Mouse (Mus musculus) frontal cortex, adult (tissue): ENCODE results near the gene Gmppa.

Experiments used
- ATAC-seq: cut with Nextera tagmentation; 2 replicates; pipeline ENCODE4 v1.9.2; 2017; ENCODE audit warnings: mild to moderate bottlenecking, moderate library complexity, mixed read lengths; ENCODE audit not compliant: low TSS enrichment

The Gmppa gene

DNA sequence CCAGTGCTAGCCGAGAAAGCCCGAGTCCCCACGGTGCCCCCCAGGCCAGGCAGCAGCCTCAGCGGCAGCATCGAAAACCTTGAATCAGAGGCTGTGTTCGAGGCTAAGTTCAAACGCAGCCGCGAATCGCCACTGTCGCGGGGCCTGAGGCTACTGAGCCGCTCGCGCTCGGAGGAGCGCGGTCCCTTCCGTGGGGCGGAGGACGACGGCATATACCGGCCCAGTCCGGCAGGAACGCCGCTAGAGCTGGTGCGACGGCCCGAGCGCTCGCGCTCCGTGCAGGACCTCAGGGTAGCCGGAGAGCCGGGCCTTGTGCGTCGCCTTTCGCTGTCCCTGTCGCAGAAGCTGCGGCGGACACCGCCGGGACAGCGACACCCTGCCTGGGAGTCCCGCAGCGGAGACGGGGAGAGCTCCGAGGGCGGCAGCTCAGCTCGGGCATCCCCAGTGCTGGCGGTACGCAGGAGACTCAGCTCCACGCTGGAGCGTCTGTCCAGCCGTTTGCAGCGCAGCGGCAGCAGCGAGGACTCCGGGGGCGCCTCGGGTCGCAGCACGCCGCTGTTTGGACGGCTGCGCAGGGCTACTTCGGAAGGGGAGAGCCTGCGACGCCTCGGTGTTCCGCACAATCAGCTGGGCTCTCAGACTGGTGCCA lies 12.8 kb upstream of the Gmppa start:
- ATAC-seq = peak; percentile 36; the same call in 1 of the 2 replicates

DNA sequence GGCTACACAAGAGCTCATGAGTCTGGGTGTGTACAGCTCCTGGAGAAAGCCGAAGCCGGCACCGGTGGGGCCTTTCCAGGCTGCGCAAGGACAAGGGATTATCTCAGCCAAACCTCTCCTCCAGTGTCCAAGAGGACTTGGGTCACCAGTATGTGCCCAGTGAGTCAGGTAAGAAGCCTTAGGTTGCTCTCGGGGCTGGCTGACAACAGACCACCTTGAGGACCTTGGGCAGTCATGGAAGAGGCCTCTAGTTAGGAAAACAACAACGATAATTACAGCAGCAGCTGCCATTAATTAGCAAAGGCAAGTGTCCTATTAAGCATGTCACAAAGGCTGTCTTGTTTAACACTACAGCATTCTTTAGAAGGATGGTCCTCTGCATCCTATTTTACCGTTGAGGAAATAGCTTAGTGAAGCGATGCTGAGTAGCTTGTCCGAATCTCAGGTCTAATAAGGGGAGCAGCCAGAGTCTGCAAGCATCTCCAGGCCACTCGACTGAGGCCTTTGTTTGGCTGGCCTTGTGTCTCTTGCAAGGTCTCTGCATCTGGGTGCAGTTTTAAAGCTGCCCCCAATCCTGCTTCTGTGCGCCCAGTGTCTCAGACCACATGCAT lies 11.8 kb upstream of the Gmppa start:
- ATAC-seq = no peak

DNA sequence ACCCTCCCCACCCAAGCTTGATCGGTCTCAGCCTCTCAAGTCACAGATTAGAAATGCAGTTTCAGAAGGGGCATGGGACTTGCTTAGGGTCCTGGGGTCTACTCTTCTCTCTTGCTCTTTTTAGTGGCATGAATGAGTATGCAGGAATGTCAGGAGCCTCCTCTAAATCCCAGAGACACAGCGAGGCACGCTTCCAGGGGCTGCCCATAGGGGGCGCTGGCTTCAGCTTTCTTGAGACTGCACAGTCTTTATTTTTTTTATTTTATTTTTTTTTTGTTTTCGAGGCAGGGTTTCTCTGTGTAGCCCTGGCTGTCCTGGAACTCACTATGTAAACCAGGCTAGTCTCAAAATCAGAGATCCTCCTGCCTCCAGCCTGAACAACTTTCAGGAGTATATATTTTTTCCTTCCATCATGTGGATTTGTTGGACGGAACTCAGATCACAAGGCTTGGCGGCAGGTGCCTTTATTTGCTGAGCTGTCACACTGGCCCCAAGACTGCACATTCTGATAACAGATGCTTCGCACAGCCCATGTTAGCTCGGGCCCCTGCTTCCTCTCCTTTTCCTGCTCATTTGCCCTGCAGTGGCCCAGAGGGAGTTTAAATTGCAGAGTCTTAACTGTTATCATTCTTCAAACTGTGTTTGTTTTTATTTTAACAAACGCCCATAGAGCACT lies 9.8 kb upstream of the Gmppa start:
- ATAC-seq = peak; percentile 8; the same call in 1 of the 2 replicates

DNA sequence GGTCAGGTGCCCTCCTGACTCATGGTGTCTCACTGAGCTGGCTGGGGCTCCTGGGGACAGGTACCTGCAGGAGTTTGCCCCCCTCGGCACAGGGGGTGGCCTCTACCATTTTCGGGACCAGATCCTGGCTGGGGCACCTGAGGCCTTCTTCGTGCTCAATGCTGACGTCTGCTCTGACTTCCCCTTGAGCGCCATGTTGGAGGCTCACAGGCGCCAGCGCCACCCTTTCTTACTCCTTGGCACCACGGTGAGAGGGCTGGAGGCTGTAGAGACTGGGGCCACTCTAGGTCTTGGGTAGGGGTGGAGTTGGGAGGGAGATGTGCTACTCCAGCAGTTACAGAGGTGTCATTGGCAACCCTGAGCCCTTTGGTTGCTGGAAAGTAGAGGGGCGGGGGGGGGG lies 3.1 kb downstream of the Gmppa start:
- ATAC-seq = no peak

DNA sequence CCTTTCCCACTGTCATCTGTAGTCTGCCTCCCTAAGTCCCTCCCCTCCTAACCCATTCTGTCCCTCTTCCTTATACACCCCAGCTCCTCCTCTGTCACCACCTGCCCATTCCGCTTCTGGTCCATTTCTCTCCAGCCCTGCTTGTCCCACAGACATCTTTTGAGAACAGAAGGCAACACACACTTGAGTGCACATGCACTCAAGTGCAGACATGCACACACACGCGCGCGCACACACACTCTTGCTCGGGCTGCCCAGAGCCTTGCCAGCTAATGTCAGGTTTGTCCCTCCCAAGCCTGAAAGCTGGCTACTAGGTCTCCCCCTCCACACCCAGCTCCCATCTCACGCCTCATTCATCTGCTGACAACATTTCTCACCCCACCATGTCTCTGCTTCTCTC lies 4.9 kb downstream of the Gmppa start:
- no peak for ATAC-seq

DNA sequence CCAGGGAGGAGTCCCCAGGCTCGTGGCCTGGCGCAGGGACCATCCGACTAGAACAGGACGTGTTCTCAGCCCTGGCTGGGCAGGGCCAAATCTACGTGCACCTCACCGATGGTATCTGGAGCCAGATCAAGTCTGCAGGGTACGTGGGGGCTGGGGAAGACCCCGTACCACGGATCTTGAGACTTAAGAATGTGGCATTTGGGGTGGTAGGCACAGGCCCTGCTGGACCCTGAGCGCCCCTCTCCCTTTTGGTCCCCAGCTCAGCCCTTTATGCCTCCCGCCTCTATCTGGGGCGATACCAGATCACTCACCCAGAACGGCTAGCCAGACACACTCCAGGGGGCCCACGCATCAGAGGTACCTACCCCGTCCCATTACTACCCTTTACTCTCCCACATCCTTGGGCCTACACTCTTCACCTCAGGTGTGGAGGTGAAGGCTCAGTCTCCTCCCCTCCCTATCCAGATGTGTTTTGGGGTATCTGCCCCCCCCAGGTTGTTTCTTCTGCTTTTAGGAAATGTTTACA lies 5.8 kb downstream of the Gmppa start:
- ATAC-seq = no peak

DNA sequence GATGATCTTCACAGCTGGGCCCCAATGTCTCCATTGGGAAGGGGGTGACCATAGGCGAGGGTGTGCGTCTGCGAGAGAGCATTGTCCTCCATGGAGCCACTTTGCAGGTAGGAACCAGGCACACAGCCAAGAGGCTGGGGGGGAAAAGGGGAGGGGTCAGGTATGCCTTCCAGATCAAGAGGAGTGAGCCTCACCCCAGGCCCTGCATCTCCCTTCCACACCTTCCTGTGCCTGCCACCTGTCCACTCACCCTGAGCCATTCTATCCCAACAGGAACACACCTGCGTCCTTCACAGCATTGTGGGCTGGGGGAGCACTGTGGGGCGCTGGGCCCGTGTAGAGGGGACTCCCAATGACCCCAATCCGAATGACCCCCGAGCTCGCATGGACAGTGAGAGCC lies 6.4 kb downstream of the Gmppa start:
- ATAC-seq = no peak

DNA sequence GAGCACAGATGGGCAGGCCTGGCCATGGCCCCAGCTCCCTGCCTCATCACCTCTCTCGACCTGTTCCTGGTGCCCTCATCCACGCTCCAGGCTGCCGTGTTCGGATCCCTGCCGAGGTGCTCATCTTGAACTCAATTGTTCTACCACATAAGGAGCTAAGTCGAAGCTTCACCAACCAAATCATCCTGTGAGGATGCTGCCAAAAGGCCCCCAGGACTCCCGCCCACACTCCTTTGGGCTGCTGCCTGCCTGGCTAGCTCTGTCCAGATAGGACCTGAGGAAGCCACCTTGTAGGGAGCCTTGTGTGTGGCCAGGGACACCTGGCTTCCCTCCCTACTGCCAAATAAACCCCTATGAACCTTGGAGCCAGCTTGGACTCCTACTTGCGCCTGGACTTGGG lies 7.1 kb downstream of the Gmppa start:
- ATAC-seq = no peak

DNA sequence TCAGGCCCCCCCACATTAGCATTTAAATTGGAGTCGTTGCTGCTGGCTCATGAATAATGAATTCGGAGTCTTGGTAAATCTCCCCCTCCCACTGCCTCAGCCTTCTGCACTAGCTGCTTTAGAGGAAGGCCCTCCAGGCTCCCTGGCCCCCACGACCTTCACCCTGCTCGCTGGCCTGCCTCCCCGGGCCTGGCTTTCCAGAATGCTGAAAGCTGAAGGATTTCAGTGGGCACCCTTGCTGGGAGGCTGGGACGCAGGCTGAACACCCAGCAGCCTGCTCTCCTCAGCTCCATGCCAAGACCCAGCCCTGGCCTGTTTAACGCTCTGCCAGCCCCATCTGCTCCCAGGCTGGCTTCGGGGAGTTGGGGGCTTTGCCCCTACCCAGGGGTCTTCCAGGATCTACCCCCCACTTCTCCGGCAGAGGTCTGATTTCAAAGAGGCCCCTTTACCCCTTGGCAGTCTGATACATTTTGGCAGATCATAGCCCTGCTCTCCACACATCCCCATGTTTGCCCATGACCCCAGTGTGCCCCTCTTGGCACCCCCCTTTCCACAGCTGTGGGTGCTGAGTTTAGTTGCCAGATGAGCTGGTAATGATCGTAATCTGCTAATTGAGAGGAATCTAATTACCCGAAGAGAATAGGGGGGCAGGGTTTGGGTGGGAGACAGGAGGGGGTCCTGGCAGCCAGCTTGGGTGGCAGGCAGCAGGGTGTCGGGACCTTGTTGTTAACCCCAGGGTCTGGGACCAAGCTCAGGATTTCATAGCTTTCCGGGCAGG lies 7.7 kb downstream of the Gmppa start:
- no peak for ATAC-seq

DNA sequence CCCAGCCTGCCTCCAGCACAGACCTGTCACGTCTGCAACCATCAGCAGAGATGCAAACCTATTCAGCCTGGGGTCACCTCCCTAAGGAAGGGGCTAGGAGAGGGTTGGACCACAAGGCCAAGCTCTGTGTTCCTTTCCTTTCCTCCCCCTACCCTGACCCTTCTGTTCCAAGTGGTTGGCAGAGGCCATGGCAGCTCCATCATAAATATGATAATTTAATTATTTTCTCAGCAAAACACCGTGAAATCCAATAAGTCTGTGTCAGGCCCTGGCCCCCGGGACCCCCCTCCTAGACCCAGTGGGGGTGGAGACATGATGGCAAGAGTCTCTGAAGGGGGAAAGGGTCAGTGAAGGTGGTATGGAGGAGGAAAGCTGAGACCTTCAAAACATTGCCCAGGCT lies 8.5 kb downstream of the Gmppa start:
- ATAC-seq = no peak

DNA sequence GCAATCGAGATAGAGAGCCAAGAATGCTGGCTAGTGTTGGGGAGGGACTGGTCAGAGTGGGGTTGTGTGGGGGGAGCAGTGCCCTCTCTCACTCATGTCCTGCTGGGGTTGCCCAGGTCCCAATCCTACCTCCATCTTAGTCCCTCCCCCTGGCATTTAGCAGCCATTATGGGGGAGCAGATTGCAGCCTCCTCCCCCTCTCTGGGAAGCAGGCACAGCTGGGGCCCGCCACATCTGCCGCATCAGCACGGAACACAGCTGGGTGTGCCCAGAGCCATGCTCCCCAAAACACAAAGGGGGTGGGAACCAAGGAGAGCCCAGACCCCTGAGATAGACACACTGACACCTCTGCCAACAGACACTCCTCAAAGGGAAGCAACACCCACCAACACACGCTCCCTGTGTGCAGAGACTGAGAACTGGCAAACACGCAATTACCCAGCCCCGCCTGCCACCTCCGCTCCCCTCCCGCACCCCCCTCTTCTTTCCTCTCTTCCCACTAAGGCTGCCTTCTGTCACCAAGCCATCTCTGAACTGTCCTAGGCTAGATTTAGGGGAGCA lies 9.5 kb downstream of the Gmppa start:
- peak; percentile 61 for ATAC-seq

DNA sequence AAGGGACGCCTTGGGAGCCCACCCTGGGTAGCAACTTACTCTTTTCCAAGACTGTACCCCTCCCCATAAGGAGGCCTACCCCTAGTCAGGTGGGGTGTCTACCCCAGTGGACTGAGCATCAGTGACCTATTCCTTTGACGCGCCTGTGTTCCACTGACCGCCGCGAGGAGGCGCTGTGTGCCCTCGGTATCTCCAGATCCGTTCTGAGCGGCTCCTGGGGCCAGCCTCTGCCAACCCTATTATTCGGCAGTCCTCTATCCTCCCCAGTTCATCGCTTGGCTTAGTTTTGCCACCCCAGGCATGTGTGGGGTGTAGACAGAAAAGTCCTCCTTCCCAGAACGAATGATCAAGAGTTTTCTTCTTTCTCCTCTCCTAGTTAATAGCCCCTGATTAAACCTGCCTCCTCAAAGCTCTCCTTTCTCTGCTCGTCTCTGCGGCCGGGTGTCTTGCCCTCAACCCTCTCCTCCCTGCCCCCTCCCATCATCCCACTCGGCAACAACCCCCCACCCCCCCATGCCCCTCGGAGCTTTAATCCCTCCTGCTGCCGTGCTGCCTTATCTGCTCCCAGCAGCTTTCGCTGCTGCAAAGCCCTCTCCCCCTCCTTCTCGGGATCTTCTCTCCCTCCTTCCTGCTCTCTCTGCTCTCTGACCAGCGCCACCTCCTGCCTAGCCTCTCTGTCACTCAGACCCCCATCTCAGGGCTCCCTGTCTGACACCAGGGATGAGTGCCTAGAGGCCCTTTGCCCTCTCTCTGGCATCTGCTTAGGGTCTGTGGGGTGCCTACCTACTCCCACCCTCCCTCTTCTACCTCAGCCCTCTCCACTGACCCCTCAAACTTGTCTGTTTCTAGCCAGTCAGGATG lies 10.3 kb downstream of the Gmppa start:
- ATAC-seq = peak; percentile 48; the same call in 1 of the 2 replicates

DNA sequence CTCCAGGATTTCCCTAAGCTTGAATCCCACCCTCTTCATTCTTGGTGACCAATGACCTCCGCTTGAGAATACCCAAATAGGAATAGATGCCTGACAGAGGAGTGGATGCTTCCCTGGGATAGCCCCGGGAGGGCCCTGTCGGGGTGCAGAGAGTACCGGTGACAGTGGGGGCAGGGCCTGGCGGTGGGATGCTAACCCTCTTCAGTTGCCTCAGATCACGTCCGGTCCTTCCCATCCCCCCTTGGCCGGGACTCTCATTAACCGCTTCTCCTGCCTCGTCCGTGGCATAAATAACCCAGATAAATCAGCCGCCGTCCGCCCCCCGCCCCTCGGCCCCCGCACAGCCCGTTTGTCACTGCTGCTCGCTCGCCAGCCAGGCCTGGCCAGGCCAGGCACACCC lies 10.9 kb downstream of the Gmppa start:
- no peak for ATAC-seq

DNA sequence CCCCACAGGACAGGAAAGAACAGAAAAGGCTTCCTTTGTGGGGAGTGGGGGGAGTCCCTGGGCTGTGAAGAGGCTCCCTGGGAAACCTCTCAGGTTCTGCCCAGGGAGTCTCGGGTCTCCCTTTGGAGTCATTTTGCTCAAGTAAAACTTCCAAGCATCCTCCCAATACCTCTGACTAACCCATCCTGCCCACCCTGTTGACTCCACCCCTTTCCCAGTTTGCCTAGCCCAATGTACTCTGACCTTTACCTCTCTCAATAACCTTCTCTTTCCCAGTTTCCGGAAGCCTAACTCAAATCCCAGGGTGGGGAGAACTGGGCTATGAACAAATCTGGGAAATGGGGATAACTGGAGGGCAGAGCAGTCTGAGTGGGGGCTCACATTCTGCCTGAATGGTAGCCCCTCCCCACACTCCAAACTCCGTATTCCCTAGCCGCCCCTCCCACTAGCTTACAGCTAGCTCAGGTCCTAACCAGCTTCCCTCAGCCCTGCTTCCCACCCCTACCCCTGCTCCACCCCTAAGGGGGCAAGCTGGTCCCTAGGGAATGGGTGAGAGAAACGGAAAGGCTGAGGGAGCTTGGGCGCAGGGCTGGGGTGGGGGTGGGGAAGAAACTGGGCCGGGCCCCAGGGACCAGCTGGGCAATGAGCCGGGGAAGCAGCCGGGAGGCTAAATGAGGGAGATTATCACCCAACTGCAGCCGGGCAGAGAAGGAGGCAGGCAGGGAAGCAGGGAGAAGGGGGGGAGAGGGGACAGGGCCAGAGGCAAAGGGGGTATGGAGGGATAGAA lies 11.7 kb downstream of the Gmppa start:
- ATAC-seq = peak; percentile 25; the same call in 1 of the 2 replicates

DNA sequence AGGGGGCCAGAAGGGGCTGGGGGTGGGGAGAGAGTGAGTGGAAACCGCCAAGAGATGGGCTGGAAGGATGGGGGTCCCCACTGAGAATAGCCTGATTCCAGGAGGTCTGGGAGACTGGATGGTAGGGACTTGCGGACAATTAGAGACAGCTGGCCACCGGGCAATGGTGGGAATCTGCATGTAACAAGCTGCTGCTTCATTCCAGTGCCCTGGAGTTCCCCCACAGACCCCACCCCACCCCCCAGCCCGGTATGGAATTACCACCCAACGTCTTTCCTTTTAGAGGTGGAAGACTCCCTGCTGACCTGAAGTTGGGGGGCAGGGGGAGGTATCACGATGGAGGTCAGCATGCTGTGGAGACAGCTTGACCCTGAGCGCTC lies 12.3 kb downstream of the Gmppa start:
- ATAC-seq = no peak

DNA sequence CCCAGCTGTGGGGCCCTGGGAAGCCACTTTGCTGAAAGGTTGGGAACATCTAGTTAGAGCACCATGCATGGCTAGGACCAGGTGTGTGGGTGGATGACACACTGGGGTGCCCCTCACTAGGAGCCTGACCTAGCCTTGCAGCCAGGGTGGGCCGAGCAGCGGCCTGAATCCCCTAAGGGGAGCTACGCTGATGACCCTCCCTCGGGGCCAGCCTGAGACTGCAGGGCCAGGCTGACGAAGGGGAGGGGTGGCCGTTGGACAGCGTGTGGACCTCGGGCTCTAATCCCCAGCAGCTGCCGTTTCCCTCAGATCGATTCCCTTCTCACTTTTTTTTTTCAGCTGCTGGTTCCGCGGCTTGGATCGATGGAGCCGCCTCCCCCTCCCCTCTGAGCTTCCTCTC lies 13.2 kb downstream of the Gmppa start:
- no peak for ATAC-seq

DNA sequence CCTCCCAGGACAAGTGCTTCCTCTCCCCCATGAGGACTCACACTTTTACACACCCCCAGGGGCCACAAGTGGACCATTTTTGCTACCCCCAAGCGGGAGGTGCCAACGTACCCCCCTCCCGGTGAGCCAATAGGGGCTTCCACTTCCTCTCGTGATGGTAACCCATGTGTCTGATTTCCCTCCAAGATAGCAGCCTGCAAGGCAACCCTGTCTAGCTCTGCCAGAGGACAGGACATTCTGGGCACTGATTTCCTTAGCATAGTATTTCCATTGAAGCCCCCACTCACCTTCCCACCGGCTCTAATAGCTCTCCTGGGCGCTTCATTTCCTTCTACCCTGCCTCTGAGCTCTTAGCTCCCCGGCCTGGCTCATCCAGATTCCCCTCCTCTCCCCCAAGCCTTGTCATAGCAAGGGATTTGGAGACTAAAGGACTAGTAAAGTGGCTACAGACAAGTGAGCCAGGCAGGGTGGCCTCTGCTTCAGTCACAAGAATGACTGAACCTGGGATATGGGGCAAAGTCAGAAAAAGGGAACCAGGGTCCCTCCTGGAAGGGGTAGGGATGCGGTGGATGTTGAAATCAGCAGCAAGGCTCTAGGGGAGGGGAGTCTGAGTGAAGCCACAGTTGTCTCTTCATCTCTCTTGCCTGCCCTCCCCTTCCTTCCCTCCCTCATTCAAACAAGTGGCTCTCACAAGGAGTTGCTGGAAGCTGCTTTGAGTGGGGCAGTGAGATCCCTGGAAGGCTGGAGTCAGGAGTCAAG lies 13.8 kb downstream of the Gmppa start:
- no peak for ATAC-seq

DNA sequence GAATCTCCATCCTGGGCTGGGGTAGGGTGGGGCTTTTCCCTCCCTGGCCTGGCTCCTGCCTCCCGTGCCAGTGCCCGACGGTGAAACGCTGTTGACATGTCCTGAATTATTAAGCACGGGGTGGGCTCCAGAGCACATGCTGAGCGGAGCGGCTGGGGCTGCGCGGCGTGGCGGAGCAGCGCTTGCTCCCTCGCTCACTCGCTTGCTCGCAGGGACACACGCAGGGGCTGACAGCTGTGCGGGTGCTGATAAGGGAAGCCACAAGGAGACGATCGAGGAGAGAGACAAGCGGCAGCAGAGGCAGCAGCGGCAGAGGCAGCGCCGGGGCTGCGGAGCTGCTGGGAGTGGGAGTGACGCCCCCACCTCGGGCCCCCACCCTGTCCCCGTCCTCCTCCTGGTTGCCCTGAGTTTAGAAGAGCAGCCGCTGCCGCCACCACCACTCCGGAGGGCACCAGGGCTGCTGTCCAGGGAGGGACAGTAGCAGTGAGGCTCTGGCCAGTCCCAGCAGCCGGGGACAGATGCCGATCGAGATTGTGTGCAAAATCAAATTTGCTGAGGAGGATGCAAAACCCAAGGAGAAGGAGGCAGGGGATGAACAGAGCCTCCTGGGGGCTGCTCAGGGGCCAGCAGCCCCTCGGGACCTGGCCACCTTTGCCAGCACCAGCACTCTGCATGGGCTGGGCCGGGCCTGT lies 14.7 kb downstream of the Gmppa start, which contains the start of gene Asic4:
TSS of gene Asic4 (plus strand) at position 123 of the 692 bp plus-strand sequence.
- no peak for ATAC-seq

DNA sequence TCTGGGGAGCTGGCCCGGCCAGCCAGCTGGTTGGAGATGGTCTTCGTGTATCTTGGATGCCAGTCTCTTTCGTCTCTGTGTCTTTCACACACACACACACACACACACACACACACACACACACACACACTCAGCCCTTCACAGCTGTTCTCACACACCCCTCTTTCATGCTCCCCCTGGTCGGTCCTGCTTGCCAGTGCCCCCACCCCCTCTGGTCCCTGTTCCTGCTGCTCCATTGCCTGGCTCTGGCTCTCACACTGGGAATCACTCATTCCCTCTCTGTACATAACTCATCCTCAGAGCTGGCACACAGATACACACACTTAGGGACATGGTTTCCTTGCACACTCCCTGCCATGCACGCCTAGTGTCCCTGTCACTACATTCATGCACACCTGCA lies 16.2 kb downstream of the Gmppa start:
- ATAC-seq = no peak
